Mouse (Mus musculus) midbrain, embryonic 10.5 days (tissue): ENCODE data around the gene Csrnp1. TPM values are rescaled to one million over a fixed set of nuclear protein-coding genes. Genes with fewer than 3 reads are reported as not detected.
A peak's percentile ranks its signal among the peaks of the same experiment; 100 is the strongest.

Source experiments
- DNase-seq: peaks from one replicate; pipeline ENCODE4 v3.0.0-alpha.2; 2017; ENCODE audit warnings: low spot score
- H3K27ac ChIP-seq: fragments of 300-500 bp; sonication (generic); replicated peaks from 2 replicates; pipeline ENCODE4 v1.5.1; 2016; ENCODE audit warnings: mild to moderate bottlenecking
- H3K27me3 ChIP-seq: fragments of 300-500 bp; sonication (generic); 2 replicates; pipeline ENCODE4 v1.6.1; 2016; ENCODE audit warnings: low read depth, mild to moderate bottlenecking; ENCODE audit not compliant: poor library complexity, severe bottlenecking
- H3K36me3 ChIP-seq: fragments of 300-500 bp; sonication (generic); 2 replicates; pipeline ENCODE4 v1.6.1; 2016; ENCODE audit warnings: mild to moderate bottlenecking, moderate library complexity
- H3K4me1 ChIP-seq: fragments of 300-500 bp; sonication (generic); 2 replicates; pipeline ENCODE4 v1.6.1; 2016
- H3K4me3 ChIP-seq: fragments of 300-500 bp; sonication (generic); 2 replicates; pipeline ENCODE4 v1.5.1; 2016; ENCODE audit warnings: mild to moderate bottlenecking, moderate library complexity
- H3K9me3 ChIP-seq: fragments of 300-500 bp; sonication (generic); replicated peaks from 2 replicates; pipeline ENCODE4 v1.6.1; 2016; ENCODE audit warnings: mild to moderate bottlenecking
- WGBS: fragments of 180-500 bp; shearing (Covaris S2); methylation state at CpG from one replicate; pipeline ENCODE4 v1.1.7; 2016; 5-methylcytosine and 5-hydroxymethylcytosine counted together
- polyA plus RNA-seq: library from polyadenylated mRNA; unstranded; fragments of >200 nt; fragmentation: Nextera tagmentation; extraction: Ambion mirVana; gene quantifications from 2 replicates; pipeline ENCODE4 v1.2.1, GENCODE M21; 2016

The Csrnp1 gene
- polyA plus RNA-seq, 1 experiment from 2014 or later: 2.7 TPM

GRCm38 (mm10) chr9:119981183-119982179, 3.0 kb downstream of the Csrnp1 start:
- H3K27ac ChIP-seq: peak overlapping the region; percentile 86
- peak overlapping the region; percentile 69 for H3K4me3 ChIP-seq
- no peaks in the 10 kb centered on the region for H3K9me3 ChIP-seq
- WGBS: under 1% methylated on average over 16 of the region's 16 CpGs
- no peaks in the 10 kb centered on the region for H3K36me3 ChIP-seq
- peak; percentile 72 for DNase-seq
- peaks cover 30% of the 10 kb centered on the region; the same call in 1 of the 2 replicates for H3K27me3 ChIP-seq
- peaks cover 86% of the 10 kb centered on the region for H3K4me1 ChIP-seq

GRCm38 (mm10) chr9:119980770-119981182, 3.7 kb downstream of the Csrnp1 start:
- WGBS: 5% methylated on average over 4 of the region's 4 CpGs
- Histone ChIP-seq H3K36me3 (no peaks in the 10 kb centered on the region), H3K27ac (peak overlapping the region; percentile 86), H3K4me3 (peak overlapping the region; percentile 69), H3K9me3 (no peaks in the 10 kb centered on the region), H3K27me3 (peaks cover 30% of the 10 kb centered on the region; the same call in 1 of the 2 replicates), H3K4me1 (peaks cover 86% of the 10 kb centered on the region)
- peak; percentile 43 for DNase-seq

- no peak for DNase-seq
- WGBS: 61% methylated on average over 2 of the region's 2 CpGs
- Histone ChIP-seq H3K36me3 (peaks cover 3% of the 10 kb centered on the region; the same call in 1 of the 2 replicates), H3K4me1 (peaks cover 82% of the 10 kb centered on the region), H3K4me3 (no peak overlapping the region), H3K9me3 (no peaks in the 10 kb centered on the region), H3K27me3 (peaks cover 28% of the 10 kb centered on the region; the same call in 1 of the 2 replicates), H3K27ac (peak overlapping the region; percentile 42; the same call in 1 of the 2 replicates)
These were observed 4.7 kb downstream of the Csrnp1 start for GRCm38 (mm10) chr9:119979749-119980148.

DNA sequence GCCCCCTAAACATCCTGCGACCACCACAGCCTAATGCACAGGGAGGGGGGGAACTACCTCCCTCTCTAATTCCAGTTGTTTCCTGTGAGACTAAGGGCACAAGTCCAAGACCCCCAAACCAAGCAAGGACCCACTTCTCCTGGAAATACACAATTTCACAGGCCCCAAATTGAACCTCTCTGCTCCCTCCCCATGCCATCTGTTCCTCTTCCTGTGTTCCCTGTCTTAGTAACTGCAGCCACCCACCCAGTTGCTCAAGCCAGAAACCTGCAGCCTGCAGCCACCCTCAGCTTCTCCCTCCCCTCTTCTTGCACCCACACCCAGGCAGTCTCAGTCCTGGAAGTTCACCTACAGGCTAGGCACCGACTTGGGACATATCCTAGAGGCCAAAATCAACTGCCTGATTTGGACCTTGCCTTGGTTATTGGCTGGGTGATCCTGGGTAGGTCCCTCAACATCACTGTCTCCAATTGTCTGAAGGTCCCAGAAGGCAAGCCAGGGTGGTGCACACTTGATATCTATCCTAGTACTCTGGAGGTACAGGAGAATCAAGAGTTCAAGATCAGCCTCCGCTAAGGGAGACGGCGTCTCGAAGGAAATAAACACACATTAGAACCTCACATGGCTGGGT, 5.5 kb downstream of the Csrnp1 start:
- peaks cover 20% of the 10 kb centered on the region; the same call in 1 of the 2 replicates for H3K27me3 ChIP-seq
- H3K9me3 ChIP-seq: no peaks in the 10 kb centered on the region
- no peak for DNase-seq
- WGBS: 90% methylated on average over 6 of the region's 6 CpGs
- H3K36me3 ChIP-seq: peaks cover 10% of the 10 kb centered on the region
- H3K4me1 ChIP-seq: peaks cover 74% of the 10 kb centered on the region
- no peak overlapping the region for H3K27ac ChIP-seq
- H3K4me3 ChIP-seq: no peak overlapping the region

- peaks cover 68% of the 10 kb centered on the region for H3K4me1 ChIP-seq
- no peak for DNase-seq
- peaks cover 17% of the 10 kb centered on the region for H3K36me3 ChIP-seq
- H3K9me3 ChIP-seq: no peaks in the 10 kb centered on the region
- peaks cover 19% of the 10 kb centered on the region; the same call in 1 of the 2 replicates for H3K27me3 ChIP-seq
- H3K27ac ChIP-seq: peak overlapping the region; percentile 57; the same call in 1 of the 2 replicates
- 60% methylated on average over 9 of the region's 9 CpGs for WGBS
- no peak overlapping the region for H3K4me3 ChIP-seq
These were observed 6.2 kb downstream of the Csrnp1 start for GRCm38 (mm10) chr9:119978151-119978810.

- Histone ChIP-seq H3K27ac (0 out of 2 replicates have a peak overlapping the region, but pooled peaks have one; percentile 33), H3K4me1 (peaks cover 61% of the 10 kb centered on the region), H3K4me3 (no peak overlapping the region), H3K9me3 (no peaks in the 10 kb centered on the region), H3K27me3 (peaks cover 12% of the 10 kb centered on the region; the same call in 1 of the 2 replicates), H3K36me3 (peaks cover 23% of the 10 kb centered on the region)
- WGBS: 59% methylated on average over 5 of the region's 5 CpGs
- DNase-seq: no peak
These were observed 6.8 kb downstream of the Csrnp1 start for GRCm38 (mm10) chr9:119977557-119978060.

GRCm38 (mm10) chr9:119976704-119977556, 7.5 kb downstream of the Csrnp1 start:
- DNase-seq: no peak
- Histone ChIP-seq H3K27me3 (0 out of 2 replicates have a peak, but pooled peaks cover 5% of the 10 kb centered on the region), H3K4me3 (no peak overlapping the region), H3K4me1 (peaks cover 54% of the 10 kb centered on the region), H3K27ac (0 out of 2 replicates have a peak overlapping the region, but pooled peaks have one; percentile 33), H3K36me3 (peaks cover 30% of the 10 kb centered on the region), H3K9me3 (no peaks in the 10 kb centered on the region)
- 66% methylated on average over 17 of the region's 17 CpGs for WGBS

- Histone ChIP-seq H3K4me1 (peaks cover 45% of the 10 kb centered on the region), H3K36me3 (peaks cover 33% of the 10 kb centered on the region), H3K27ac (no peak overlapping the region), H3K4me3 (no peak overlapping the region), H3K27me3 (0 out of 2 replicates have a peak, but pooled peaks cover 4% of the 10 kb centered on the region), H3K9me3 (no peaks in the 10 kb centered on the region)
- no peak for DNase-seq
- WGBS: 90% methylated on average over 4 of the region's 4 CpGs
These were observed 9.2 kb downstream of the Csrnp1 start for GRCm38 (mm10) chr9:119975286-119975685.

- DNase-seq: no peak
- Histone ChIP-seq H3K9me3 (no peaks in the 10 kb centered on the region), H3K4me1 (peaks cover 42% of the 10 kb centered on the region), H3K27me3 (no peaks in the 10 kb centered on the region), H3K27ac (no peak overlapping the region), H3K4me3 (no peak overlapping the region), H3K36me3 (peaks cover 33% of the 10 kb centered on the region)
- 82% methylated on average over 5 of the region's 5 CpGs for WGBS
These were observed 9.8 kb downstream of the Csrnp1 start for GRCm38 (mm10) chr9:119974609-119975008.

DNA sequence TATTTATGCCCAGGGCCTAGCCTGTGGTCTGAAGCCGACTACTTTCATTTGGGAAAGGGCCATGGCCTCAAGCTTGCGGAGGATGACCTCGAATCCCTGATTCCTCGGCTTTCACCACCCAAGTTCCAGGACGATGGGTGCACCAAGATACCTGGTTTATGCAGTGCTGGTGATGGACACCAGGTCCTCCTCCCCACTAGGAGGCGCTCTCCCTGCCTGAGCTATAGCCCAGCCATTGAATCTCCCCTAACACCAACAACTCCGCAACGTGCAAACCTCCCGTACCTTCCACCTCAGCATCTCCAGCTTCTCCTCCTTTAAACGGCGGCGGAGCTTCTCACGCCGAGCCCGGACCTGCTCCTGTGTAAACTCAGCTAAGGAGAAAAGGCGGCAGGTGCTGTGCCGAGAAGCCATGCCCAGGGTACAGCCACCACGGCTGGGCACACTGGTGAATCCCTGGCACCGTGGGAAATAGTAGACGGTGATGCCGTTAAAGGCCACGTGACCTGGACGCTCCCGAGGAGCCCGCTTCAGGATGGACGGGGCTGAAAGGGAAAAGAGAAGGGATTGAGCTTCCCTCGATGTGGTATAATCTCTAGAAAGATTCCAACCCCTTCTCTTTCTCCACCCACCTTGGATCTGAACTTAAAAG, 10.5 kb downstream of the Csrnp1 start:
- no peak overlapping the region for H3K4me3 ChIP-seq
- no peak overlapping the region for H3K27ac ChIP-seq
- H3K4me1 ChIP-seq: peaks cover 36% of the 10 kb centered on the region
- no peaks in the 10 kb centered on the region for H3K27me3 ChIP-seq
- 94% methylated on average over 27 of the region's 27 CpGs for WGBS
- H3K36me3 ChIP-seq: peaks cover 33% of the 10 kb centered on the region
- no peaks in the 10 kb centered on the region for H3K9me3 ChIP-seq
- DNase-seq: no peak

DNA sequence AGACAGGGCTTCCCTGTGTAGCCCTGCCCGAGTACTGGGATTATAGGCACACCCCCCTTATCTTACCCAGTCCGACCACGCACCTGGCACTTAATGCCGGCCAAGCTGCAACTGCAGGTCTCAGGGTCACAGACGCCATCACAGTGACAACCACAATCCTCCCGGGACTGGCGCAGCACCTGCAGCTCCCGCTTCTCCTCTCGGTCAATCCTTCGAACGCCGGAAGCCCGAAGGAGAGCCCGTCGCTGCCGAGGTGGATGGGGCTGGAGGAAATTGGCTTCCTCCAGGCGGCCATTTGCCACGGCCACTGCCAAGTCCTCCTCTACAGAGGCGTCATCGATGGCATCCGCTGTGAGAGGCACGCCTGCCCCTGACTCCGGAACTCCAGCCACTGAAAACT, 11.2 kb downstream of the Csrnp1 start:
- H3K27ac ChIP-seq: no peak overlapping the region
- no peaks in the 10 kb centered on the region for H3K9me3 ChIP-seq
- no peak for DNase-seq
- no peaks in the 10 kb centered on the region for H3K27me3 ChIP-seq
- H3K4me3 ChIP-seq: no peak overlapping the region
- H3K36me3 ChIP-seq: peaks cover 33% of the 10 kb centered on the region
- peaks cover 29% of the 10 kb centered on the region for H3K4me1 ChIP-seq
- WGBS: 93% methylated on average over 23 of the region's 23 CpGs
